Mouse (Mus musculus) ES-Bruce4 (cell line): ENCODE measurements around the gene Prps1l1. TPM values are rescaled to one million over a fixed set of nuclear protein-coding genes. Genes with fewer than 3 reads are reported as not detected.

ENCODE experiments used
- H3K27ac ChIP-seq: 2 replicates; pipeline ENCODE4 v1.5.1; 2012; ENCODE audit warnings: low read length, inconsistent platforms; ENCODE audit not compliant: insufficient read depth
- H3K27me3 ChIP-seq: 2 replicates; pipeline ENCODE4 v1.6.1; 2012; ENCODE audit warnings: mild to moderate bottlenecking, low read length, inconsistent platforms; ENCODE audit not compliant: control insufficient read depth, poor library complexity, insufficient read depth, severe bottlenecking
- H3K36me3 ChIP-seq: 2 replicates; pipeline ENCODE4 v1.6.1; 2012; ENCODE audit warnings: inconsistent platforms, mild to moderate bottlenecking, low read length, moderate library complexity; ENCODE audit not compliant: control insufficient read depth, poor library complexity, insufficient read depth, severe bottlenecking
- H3K4me1 ChIP-seq: one replicate; pipeline ENCODE4 v1.8.1; 2011; ENCODE audit warnings: low read length; ENCODE audit not compliant: control insufficient read depth, insufficient read depth
- H3K4me3 ChIP-seq: 2 replicates; pipeline ENCODE4 v1.5.1; 2011; ENCODE audit warnings: low read depth, mild to moderate bottlenecking, low read length
- H3K9ac ChIP-seq: 2 replicates; pipeline ENCODE4 v1.6.1; 2012; ENCODE audit warnings: low read depth, mild to moderate bottlenecking, inconsistent platforms; ENCODE audit not compliant: poor library complexity, severe bottlenecking
- H3K9me3 ChIP-seq: replicated peaks from 2 replicates; pipeline ENCODE4 v1.6.1; 2012; ENCODE audit warnings: mild to moderate bottlenecking, low read length, inconsistent platforms; ENCODE audit not compliant: control insufficient read depth, poor library complexity, insufficient read depth, severe bottlenecking
- CTCF ChIP-seq: IDR thresholded peaks from one replicate; pipeline ENCODE4 v1.8.1; 2011; ENCODE audit warnings: low read depth, low read length
- EP300 ChIP-seq: IDR thresholded peaks from 2 replicates; pipeline ENCODE4 v1.6.1; 2011; ENCODE audit warnings: low read depth, low read length; ENCODE audit not compliant: insufficient read depth
- POLR2A ChIP-seq: IDR thresholded peaks from one replicate; pipeline ENCODE4 v1.8.1; 2011; ENCODE audit warnings: low read length; ENCODE audit not compliant: insufficient read depth
- polyA plus RNA-seq: library from polyadenylated mRNA; stranded (reverse); fragments of >200 nt; gene quantifications from 2 replicates; pipeline ENCODE4 v1.2.4, GENCODE M21; 2011; ENCODE audit warnings: low read depth; ENCODE audit not compliant: missing spikeins, insufficient read depth, insufficient read length

The Prps1l1 gene
- polyA plus RNA-seq, 1 experiment: not detected

GRCm38 (mm10) chr12:35018679-35019237 lies 34.2 kb downstream of the Prps1l1 start:
- Histone ChIP-seq H3K9me3 (no peaks in the 10 kb centered on the region), H3K36me3 (no peaks in the 10 kb centered on the region), H3K27me3 (no peaks in the 10 kb centered on the region), H3K27ac (no peak overlapping the region), H3K4me3 (no peak overlapping the region), H3K9ac (no peak overlapping the region), H3K4me1 (no peaks in the 10 kb centered on the region)
- no peak for TF ChIP-seq POLR2A
- TF ChIP-seq EP300: no peak
- no peak for TF ChIP-seq CTCF

- H3K4me3 ChIP-seq: no peak overlapping the region
- H3K4me1 ChIP-seq: no peaks in the 10 kb centered on the region
- no peaks in the 10 kb centered on the region for H3K27me3 ChIP-seq
- H3K27ac ChIP-seq: no peak overlapping the region
- TF ChIP-seq EP300 (no peak), CTCF (no peak)
- no peaks in the 10 kb centered on the region for H3K36me3 ChIP-seq
- H3K9ac ChIP-seq: no peak overlapping the region
- H3K9me3 ChIP-seq: no peaks in the 10 kb centered on the region
Observed at GRCm38 (mm10) chr12:35021285-35021684, 36.7 kb downstream of the Prps1l1 start.

- Histone ChIP-seq H3K4me1 (no peaks in the 10 kb centered on the region), H3K4me3 (no peak overlapping the region), H3K27me3 (no peaks in the 10 kb centered on the region), H3K9me3 (no peaks in the 10 kb centered on the region), H3K36me3 (no peaks in the 10 kb centered on the region), H3K9ac (no peak overlapping the region), H3K27ac (no peak overlapping the region)
- TF ChIP-seq EP300 (no peak), CTCF (no peak), POLR2A (no peak)
Observed at GRCm38 (mm10) chr12:35022066-35022465, 37.5 kb downstream of the Prps1l1 start.

GRCm38 (mm10) chr12:35025916-35026432 lies 41.4 kb downstream of the Prps1l1 start:
- Histone ChIP-seq H3K4me3 (no peak overlapping the region), H3K27me3 (no peaks in the 10 kb centered on the region), H3K36me3 (no peaks in the 10 kb centered on the region), H3K9ac (no peak overlapping the region), H3K9me3 (no peaks in the 10 kb centered on the region), H3K4me1 (no peaks in the 10 kb centered on the region), H3K27ac (no peak overlapping the region)
- TF ChIP-seq POLR2A (no peak), EP300 (no peak), CTCF (no peak)

GRCm38 (mm10) chr12:35027533-35027932 lies 43.0 kb downstream of the Prps1l1 start:
- Histone ChIP-seq H3K27ac (no peak overlapping the region), H3K4me1 (no peaks in the 10 kb centered on the region), H3K27me3 (no peaks in the 10 kb centered on the region), H3K4me3 (no peak overlapping the region), H3K9me3 (no peaks in the 10 kb centered on the region), H3K36me3 (no peaks in the 10 kb centered on the region), H3K9ac (no peak overlapping the region)
- TF ChIP-seq EP300 (no peak), POLR2A (no peak), CTCF (no peak)

Other genes starting within 250 kb of the Prps1l1 start
- gene Hdac9, start 67.7 kb upstream of the Prps1l1 start, polyA plus RNA-seq: 1.3 and 1.6 TPM in 2 replicates
- 30.8 and 31.3 TPM in 2 replicates for gene Snx13, start 62.4 kb downstream of the Prps1l1 start, polyA plus RNA-seq